Comparison of ENCODE assay signal across 9 mouse cellular contexts in the genomic region with DNA sequence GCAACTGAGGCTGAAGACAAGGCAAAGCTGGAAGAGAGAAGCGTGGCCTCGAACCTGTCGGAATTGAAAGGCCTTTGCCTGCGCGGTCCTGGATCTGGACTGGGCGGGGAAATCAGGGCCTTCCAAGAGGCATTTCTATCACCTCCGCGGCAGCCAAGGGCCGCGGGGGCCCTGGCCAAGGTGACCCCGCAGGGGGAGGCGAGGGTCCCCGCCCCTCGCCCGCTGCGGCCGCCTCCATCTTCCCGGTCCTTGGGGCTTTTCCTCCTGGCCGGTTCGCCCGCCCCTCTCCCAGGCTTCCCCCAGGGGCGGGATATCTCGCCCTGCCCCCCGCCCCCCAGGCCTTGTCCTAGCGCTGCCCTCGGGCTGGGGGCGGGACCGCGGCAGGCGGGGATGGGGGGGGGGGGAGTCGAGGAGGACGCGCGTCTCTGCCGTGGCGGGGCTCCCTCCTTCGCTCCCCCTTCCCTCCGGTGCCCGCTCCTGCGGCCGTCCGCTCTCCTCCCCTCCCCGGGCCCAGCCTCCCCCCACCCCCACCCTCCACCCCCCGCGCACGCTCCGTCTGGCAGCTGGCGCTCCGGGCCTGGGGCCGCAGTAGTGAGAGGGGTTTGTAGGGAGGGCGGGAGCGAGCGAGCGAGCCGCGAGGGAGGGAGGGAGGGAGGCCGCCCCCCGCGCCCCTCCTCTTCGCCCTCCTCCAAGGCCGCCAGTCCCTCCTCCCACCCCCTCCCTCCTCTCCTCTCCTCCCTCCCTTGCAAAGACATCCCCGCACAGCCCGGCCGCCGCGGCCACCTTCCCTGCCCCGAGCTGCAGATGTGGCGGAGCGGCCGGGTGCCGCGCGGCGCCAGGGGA. TPM values are rescaled to one million over a fixed set of nuclear protein-coding genes. Genes with fewer than 3 reads are reported as not detected.
A peak's percentile ranks its signal among the peaks of the same experiment; 100 is the strongest.
DNase-seq lines count a peak whose midpoint lies in the region; ATAC-seq and TF ChIP-seq lines count a peak whose summit lies in the region.
"Had no signal": no experiment of that assay in that cellular context is flagged by ENCODE, and none has a peak within 500 bp of the region (broad histone marks: within the 10 kb centered on the region; RNA-seq: fewer than 3 reads in every experiment).

Gene Glis2 (plus strand): TSS at position 743 of the 843 bp plus-strand sequence.

- DNase-seq in A20 (ENCODE audit: low read depth, low spot score) (peak; percentile 74), NIH3T3 (ENCODE audit: low read depth) (peak; percentile 91)
- peak; percentile 92 for DNase-seq in heart, embryonic 10.5 days (ENCODE audit: low spot score)
- peak; percentile 63 to 65 for DNase-seq in lung, adult 18-20 months
- DNase-seq in ovary, postnatal 10 days (ENCODE audit: low spot score), result peak; percentile 52
- DNase-seq in natural killer cell, adult 2 months (ENCODE audit: low spot score in 2 of 2), result no peak

- TF ChIP-seq CTCF in cortical plate, adult 2 months (IDR thresholded peaks at IDR 0.05; ENCODE audit: extremely low read depth, insufficient read depth, low read length), result no peak

- peak within 1 kb of the TSS; percentile 74 for H3K27ac ChIP-seq in cortical plate, adult 2 months (ENCODE audit: insufficient read depth, low read length)
- H3K27ac ChIP-seq in heart, embryonic 10.5 days, result peak within 1 kb of the TSS; percentile 97
- peak within 1 kb of the TSS; percentile 94 for H3K27ac ChIP-seq in kidney, embryonic 14.5 days (ENCODE audit: low read depth, low read length)
- H3K27ac ChIP-seq: macrophage had no signal

- peak within 1 kb of the TSS; percentile 95 for H3K4me2 ChIP-seq in kidney, embryonic 14.5 days (replicated peaks; ENCODE audit: low read depth, low read length)

- peak; percentile 84 for ATAC-seq in kidney, embryonic 14.5 days (ENCODE audit: low FRiP score, low TSS enrichment)

- H3K9me3 ChIP-seq in heart, embryonic 10.5 days, result no peaks in the 10 kb centered on the region
- H3K9me3 ChIP-seq in kidney, embryonic 14.5 days (ENCODE audit: control insufficient read depth, low read length), result no peaks in the 10 kb centered on the region

- H3K36me3 ChIP-seq in heart, embryonic 10.5 days, result peaks cover 17% of the 10 kb centered on the region
- peaks cover 9% of the 10 kb centered on the region for H3K36me3 ChIP-seq in kidney, embryonic 14.5 days (ENCODE audit: control insufficient read depth, insufficient read depth, low read length)

- H3K27me3 ChIP-seq in heart, embryonic 10.5 days (ENCODE audit: insufficient read depth, poor library complexity, severe bottlenecking), result no peaks in the 10 kb centered on the region
- no peaks in the 10 kb centered on the region for H3K27me3 ChIP-seq in kidney, embryonic 14.5 days (ENCODE audit: control insufficient read depth, insufficient read depth, low read length)

- WGBS in heart, embryonic 10.5 days, result under 1% methylated on average over 53 of the region's 74 CpGs
- WGBS in kidney, embryonic 14.5 days, result under 1% methylated on average over 30 of the region's 74 CpGs

- H3K4me1 ChIP-seq in cortical plate, adult 2 months (ENCODE audit: control insufficient read depth, insufficient read depth, low read length), result peaks cover 3% of the 10 kb centered on the region; the same call in 1 of the 2 replicates
- peaks cover 68% of the 10 kb centered on the region for H3K4me1 ChIP-seq in heart, embryonic 10.5 days
- peaks cover 43% of the 10 kb centered on the region for H3K4me1 ChIP-seq in kidney, embryonic 14.5 days (ENCODE audit: control insufficient read depth, insufficient read depth, low read length)

- no peak for TF ChIP-seq POLR2A in cortical plate, adult 2 months (IDR thresholded peaks at IDR 0.05; ENCODE audit: extremely low read depth, insufficient read depth, low read length)

- H3K9ac ChIP-seq in kidney, embryonic 14.5 days (ENCODE audit: low read depth, low read length), result peak within 1 kb of the TSS; percentile 96

- peak within 1 kb of the TSS; percentile 62 for H3K4me3 ChIP-seq in cortical plate, adult 2 months (ENCODE audit: insufficient read depth, low read length)
- peak within 1 kb of the TSS; percentile 93 for H3K4me3 ChIP-seq in heart, embryonic 10.5 days
- H3K4me3 ChIP-seq in kidney, embryonic 14.5 days (ENCODE audit: low read length), result peak within 1 kb of the TSS; percentile 88

RNA-seq across cellular contexts. Expression of gene Glis2, which starts in this region (rescaled TPM):
- polyA plus RNA-seq in cortical plate, adult 2 months (2012; rRNA removed), result 17.3 and 22.1 TPM in 2 replicates
- 13.9 and 20.7 TPM in 2 replicates for polyA plus RNA-seq in heart, embryonic 10.5 days (2016; fragmentation: Nextera tagmentation; extraction: Ambion mirVana)
- polyA plus RNA-seq in kidney, embryonic 14.5 days (2014; fragmentation: Nextera tagmentation; extraction: Ambion mirVana), result 42.4 and 47.3 TPM in 2 replicates

Comparison
In these comparisons a context has a peak if more than half of its experiments do, and no peak if none do; other contexts are left out.
1. DNase-seq: peak in A20 (single experiment), NIH3T3 (single experiment), heart, embryonic 10.5 days (single experiment), lung, adult 18-20 months (2 of 2) and ovary, postnatal 10 days (single experiment); none in natural killer cell, adult 2 months (0 of 2).
2. Peak in every context shown above with its lines, with median percentiles within 50 percentile points of each other: H3K27ac ChIP-seq and H3K4me3 ChIP-seq.